Mouse (Mus musculus) intestine, embryonic 14.5 days (tissue): ENCODE measurements around the gene Tns1. TPM values are rescaled to one million over a fixed set of nuclear protein-coding genes. Genes with fewer than 3 reads are reported as not detected.

Source experiments
- ATAC-seq: fragments of 200-750 bp; cut with Nextera tagmentation; replicated peaks from 2 replicates; pipeline ENCODE4 v1.8.0; 2017; ENCODE audit warnings: low read depth, moderate number of reproducible peaks, moderate TSS enrichment, moderate library complexity; ENCODE audit not compliant: low FRiP score, low TSS enrichment
- DNase-seq: peaks from one replicate; pipeline ENCODE4 v3.0.0-alpha.2; 2018; ENCODE audit warnings: low spot score
- H3K27ac ChIP-seq: fragments of 300-500 bp; sonication (generic); 2 replicates; pipeline ENCODE4 v1.5.1; 2014; ENCODE audit warnings: low read depth, mild to moderate bottlenecking, control low read depth
- H3K27me3 ChIP-seq: fragments of 300-500 bp; sonication (generic); replicated peaks from 2 replicates; pipeline ENCODE4 v1.6.1; 2014; ENCODE audit warnings: low read length, control low read depth; ENCODE audit not compliant: control insufficient read depth, insufficient read depth
- H3K36me3 ChIP-seq: fragments of 300-500 bp; sonication (generic); 2 replicates; pipeline ENCODE4 v1.6.1; 2014; ENCODE audit warnings: low read length, control low read depth; ENCODE audit not compliant: control insufficient read depth, insufficient read depth
- H3K4me1 ChIP-seq: fragments of 300-500 bp; sonication (generic); replicated peaks from 2 replicates; pipeline ENCODE4 v1.6.1; 2014; ENCODE audit warnings: low read length, control low read depth, mixed read lengths; ENCODE audit not compliant: control insufficient read depth, insufficient read depth
- H3K4me2 ChIP-seq: fragments of 300-500 bp; sonication (generic); 2 replicates; pipeline ENCODE4 v1.6.1; 2014; ENCODE audit warnings: low read length
- H3K4me3 ChIP-seq: fragments of 300-500 bp; sonication (generic); 2 replicates; pipeline ENCODE4 v1.5.1; 2014; ENCODE audit warnings: low read depth, low read length, control low read depth, mixed read lengths
- H3K9ac ChIP-seq: fragments of 300-500 bp; sonication (generic); 2 replicates; pipeline ENCODE4 v1.6.1; 2014; ENCODE audit warnings: mild to moderate bottlenecking, low read length
- H3K9me3 ChIP-seq: fragments of 300-500 bp; sonication (generic); 2 replicates; pipeline ENCODE4 v1.6.1; 2016; ENCODE audit warnings: low read length, control low read depth; ENCODE audit not compliant: control insufficient read depth
- WGBS: fragments of 180-500 bp; shearing (Covaris S2); extraction: QIAGEN DNeasy Blood & Tissue Kit; methylation state at CpG from one replicate; pipeline ENCODE4 v1.1.7; 2014; 5-methylcytosine and 5-hydroxymethylcytosine counted together
- polyA plus RNA-seq: library from polyadenylated mRNA; unstranded; fragments of >200 nt; fragmentation: Nextera tagmentation; extraction: Ambion mirVana; gene quantifications from 2 replicates; pipeline ENCODE4 v1.2.1, GENCODE M21; 2014

Gene Tns1
- polyA plus RNA-seq, 1 experiment from 2014 or later = 28.7 TPM

DNA sequence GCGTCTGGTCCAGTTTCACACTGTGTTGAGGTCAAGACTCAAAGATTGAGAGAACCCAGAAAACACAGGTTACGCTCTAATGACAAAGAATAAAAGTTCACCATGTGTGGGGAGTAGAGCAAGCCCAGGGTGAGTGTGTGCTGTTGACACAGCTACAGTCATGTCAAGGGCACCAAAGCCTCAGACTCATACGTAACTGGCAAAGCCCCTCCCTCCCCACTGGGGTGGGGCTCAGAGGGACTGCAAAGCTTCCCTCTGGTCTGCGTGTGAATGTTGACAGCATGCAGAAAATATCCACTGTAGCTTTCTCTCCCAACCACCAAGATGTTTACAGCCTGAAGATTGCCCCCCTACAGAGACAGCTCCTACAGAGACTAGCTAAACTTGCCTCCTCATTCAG, 48.0 kb downstream of the Tns1 start:
- 63% methylated on average over 4 of the region's 4 CpGs for WGBS
- H3K27ac ChIP-seq = no peak overlapping the region
- 0 out of 2 replicates have a peak, but pooled peaks cover 2% of the 10 kb centered on the region for H3K4me1 ChIP-seq
- no peaks in the 10 kb centered on the region for H3K9me3 ChIP-seq
- no peak overlapping the region for H3K4me2 ChIP-seq
- H3K27me3 ChIP-seq = no peaks in the 10 kb centered on the region
- no peak overlapping the region for H3K4me3 ChIP-seq
- DNase-seq (no peak), ATAC-seq (no peak)
- H3K36me3 ChIP-seq = no peaks in the 10 kb centered on the region
- H3K9ac ChIP-seq = no peak overlapping the region

DNA sequence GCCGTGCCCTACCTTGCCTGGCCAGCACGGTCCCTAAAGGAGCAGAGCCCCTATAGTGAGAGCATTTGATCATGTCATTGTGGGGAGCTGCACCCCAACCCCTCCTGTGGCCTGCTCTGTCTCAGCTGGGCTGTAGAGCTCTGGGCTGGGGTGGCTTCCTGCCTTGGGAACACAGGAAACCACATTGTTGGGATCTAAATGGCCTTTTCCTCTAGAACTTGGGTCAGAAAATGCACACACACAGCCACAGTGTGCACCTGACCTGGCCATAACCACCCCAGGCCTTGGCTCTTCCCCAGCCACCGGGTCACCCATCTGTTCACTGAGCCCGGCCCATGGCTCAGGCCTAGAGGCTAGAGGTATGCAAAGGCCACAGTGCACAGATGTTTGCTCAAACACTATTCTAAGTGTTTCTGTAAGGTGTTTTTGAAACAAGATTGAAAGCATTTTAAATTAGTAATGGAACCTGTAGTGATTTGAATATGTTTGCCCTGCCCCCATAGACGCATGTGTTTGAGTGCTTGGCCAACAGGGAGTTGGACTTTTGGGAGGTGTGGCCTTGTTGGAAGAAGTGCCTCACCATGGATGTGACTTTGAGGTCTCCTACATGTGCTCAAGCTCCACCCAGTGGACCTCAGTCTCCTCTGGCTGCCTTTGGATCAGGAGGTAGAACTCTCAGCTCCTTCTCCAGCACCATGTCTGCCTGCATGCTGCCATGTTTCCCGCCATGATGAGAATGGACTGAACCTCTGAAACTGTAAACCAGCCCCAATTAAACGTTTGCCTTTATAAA, 49.4 kb downstream of the Tns1 start:
- no peaks in the 10 kb centered on the region for H3K27me3 ChIP-seq
- H3K9me3 ChIP-seq = no peaks in the 10 kb centered on the region
- WGBS = 85% methylated on average over 7 of the region's 7 CpGs
- no peaks in the 10 kb centered on the region for H3K4me1 ChIP-seq
- DNase-seq (no peak), ATAC-seq (no peak)
- no peak overlapping the region for H3K4me2 ChIP-seq
- H3K36me3 ChIP-seq = no peaks in the 10 kb centered on the region
- no peak overlapping the region for H3K27ac ChIP-seq
- H3K9ac ChIP-seq = no peak overlapping the region
- no peak overlapping the region for H3K4me3 ChIP-seq

DNA sequence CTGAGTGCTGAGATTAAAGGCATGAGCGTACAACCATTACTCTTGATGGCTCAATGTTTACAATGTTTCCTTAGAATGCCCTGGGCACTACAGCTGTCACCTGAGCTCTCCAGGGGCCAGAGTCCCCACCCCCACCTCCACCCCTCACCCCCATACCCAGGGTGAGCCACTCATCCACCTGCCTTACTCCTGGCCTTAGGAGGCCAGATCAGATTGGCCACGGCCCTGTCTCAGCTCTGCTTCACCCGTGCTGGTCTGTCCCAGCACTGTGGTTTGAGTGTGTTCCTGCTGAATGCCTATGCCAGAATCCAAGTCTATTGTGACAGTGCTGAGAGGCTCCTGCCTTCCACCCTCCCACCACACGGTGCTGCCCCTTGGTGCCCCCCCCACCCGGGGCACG, 50.5 kb downstream of the Tns1 start:
- H3K4me3 ChIP-seq = no peak overlapping the region
- WGBS = 70% methylated on average over 6 of the region's 6 CpGs

DNA sequence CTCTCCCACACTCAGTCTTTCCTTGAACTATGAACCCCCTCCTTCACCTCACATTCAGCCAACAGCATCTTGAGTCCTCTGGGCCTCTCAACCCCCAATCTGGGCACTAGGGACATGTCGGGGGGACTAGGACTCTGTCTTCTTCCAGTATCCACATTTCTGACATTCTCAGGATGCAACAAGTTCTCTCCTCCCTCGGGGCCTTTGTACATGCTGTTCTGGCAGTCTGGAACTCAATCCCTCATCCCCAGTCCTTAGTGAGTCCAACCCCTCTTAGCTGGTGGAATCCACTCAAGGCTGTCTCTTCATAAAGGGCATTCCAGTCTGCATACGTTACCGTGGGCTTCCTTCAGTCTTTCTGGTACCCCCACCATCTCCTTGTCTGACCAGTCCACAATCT, 53.5 kb downstream of the Tns1 start:
- 81% methylated on average over 4 of the region's 4 CpGs for WGBS
- ATAC-seq (no peak), DNase-seq (no peak)
- no peak overlapping the region for H3K4me2 ChIP-seq
- no peaks in the 10 kb centered on the region for H3K9me3 ChIP-seq
- no peak overlapping the region for H3K27ac ChIP-seq
- no peak overlapping the region for H3K4me3 ChIP-seq
- no peak overlapping the region for H3K9ac ChIP-seq
- peaks cover 16% of the 10 kb centered on the region for H3K4me1 ChIP-seq
- H3K36me3 ChIP-seq = no peaks in the 10 kb centered on the region
- H3K27me3 ChIP-seq = peaks cover 3% of the 10 kb centered on the region; the same call in 1 of the 2 replicates

More for the DNA sequence above, 50.5 kb downstream of the Tns1 start:
- DNase-seq (no peak), ATAC-seq (no peak)
- Histone ChIP-seq H3K4me1 (peaks cover 4% of the 10 kb centered on the region), H3K36me3 (no peaks in the 10 kb centered on the region), H3K27me3 (no peaks in the 10 kb centered on the region), H3K4me2 (no peak overlapping the region), H3K27ac (no peak overlapping the region), H3K9ac (no peak overlapping the region), H3K9me3 (no peaks in the 10 kb centered on the region)

DNA sequence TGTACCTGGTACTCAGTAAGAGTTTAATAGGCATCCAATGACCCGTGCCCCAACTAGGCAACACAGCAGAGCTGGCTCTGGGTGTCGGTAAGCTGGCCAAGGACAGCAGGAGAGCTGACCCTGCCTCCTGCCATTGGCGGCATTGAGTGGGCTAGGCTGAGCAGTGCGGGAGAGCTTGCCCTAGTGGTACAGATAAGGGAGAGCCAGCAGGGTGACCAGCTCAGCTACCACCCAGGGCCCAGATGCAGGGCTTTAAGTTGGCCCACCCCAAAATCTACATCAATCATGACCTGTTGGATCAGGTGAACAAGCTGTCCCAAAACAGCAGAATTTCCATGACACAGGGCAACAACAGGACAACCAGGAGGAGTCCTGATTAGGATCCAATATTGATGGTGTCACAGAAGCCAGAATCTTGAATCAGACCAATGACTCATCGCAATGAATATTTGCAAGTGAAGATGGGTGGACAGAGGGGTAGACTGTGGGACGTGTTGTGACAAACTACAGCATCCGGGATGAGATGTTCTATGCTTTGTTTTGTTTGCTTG, 54.2 kb downstream of the Tns1 start:
- 71% methylated on average over 7 of the region's 7 CpGs for WGBS
- H3K4me3 ChIP-seq = no peak overlapping the region
- H3K27ac ChIP-seq = no peak overlapping the region
- DNase-seq (no peak), ATAC-seq (no peak)
- peaks cover 3% of the 10 kb centered on the region; the same call in 1 of the 2 replicates for H3K27me3 ChIP-seq
- no peaks in the 10 kb centered on the region for H3K36me3 ChIP-seq
- no peaks in the 10 kb centered on the region for H3K9me3 ChIP-seq
- H3K9ac ChIP-seq = no peak overlapping the region
- H3K4me1 ChIP-seq = peaks cover 16% of the 10 kb centered on the region
- no peak overlapping the region for H3K4me2 ChIP-seq

DNA sequence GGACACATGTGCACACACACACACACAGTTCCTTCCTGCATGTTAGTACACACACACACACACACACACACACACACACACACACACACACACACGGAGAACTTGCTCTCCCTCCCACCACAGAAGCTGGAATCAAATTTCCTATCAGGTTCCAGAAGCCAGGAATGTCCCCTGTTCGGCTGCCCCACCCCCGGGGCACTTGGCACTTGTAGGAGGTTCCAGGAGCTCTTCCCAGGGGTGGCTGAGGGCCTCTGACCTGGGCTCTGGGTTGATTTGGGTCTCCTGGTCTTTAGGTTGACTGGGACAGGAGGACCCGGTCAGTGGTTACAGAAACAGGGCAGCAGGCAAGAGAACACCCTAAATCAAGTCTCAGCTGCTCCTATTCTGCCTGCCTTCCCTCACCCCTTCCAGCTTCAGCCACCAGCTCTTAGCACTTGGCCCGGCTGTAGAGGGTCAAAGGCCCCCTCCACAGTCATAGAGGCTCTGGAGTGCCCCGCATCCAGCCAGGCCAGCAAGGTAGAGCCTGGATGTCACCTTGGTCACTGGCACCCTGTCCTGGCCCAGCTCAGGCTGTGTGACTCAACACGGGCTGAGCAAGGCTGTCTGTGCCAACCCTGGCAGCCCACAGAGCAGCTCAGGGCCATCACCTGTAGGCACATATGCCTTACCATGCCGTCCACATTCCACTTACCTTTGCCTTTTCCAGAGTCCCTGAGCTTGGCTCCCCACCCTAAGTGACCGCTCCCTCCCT, 55.0 kb downstream of the Tns1 start:
- WGBS = 42% methylated on average over 9 of the region's 9 CpGs
- H3K36me3 ChIP-seq = no peaks in the 10 kb centered on the region
- H3K4me1 ChIP-seq = peaks cover 16% of the 10 kb centered on the region
- ATAC-seq (no peak), DNase-seq (no peak)
- peaks cover 3% of the 10 kb centered on the region; the same call in 1 of the 2 replicates for H3K27me3 ChIP-seq
- peak overlapping the region; percentile 79 for H3K4me2 ChIP-seq
- H3K9ac ChIP-seq = peak overlapping the region; percentile 49; the same call in 1 of the 2 replicates
- no peaks in the 10 kb centered on the region for H3K9me3 ChIP-seq
- H3K27ac ChIP-seq = no peak overlapping the region
- H3K4me3 ChIP-seq = peak overlapping the region; percentile 35

GRCm38 (mm10) chr1:74068366-74069084, 55.7 kb downstream of the Tns1 start:
- ATAC-seq = peak; percentile 51
- H3K27me3 ChIP-seq = peaks cover 3% of the 10 kb centered on the region; the same call in 1 of the 2 replicates
- H3K9ac ChIP-seq = peak overlapping the region; percentile 49
- H3K4me3 ChIP-seq = peak overlapping the region; percentile 35
- H3K4me2 ChIP-seq = peak overlapping the region; percentile 79
- H3K27ac ChIP-seq = no peak overlapping the region
- peak; percentile 71 for DNase-seq
- no peaks in the 10 kb centered on the region for H3K36me3 ChIP-seq
- WGBS = 3% methylated on average over 36 of the region's 41 CpGs
- peaks cover 16% of the 10 kb centered on the region for H3K4me1 ChIP-seq
- H3K9me3 ChIP-seq = no peaks in the 10 kb centered on the region

GRCm38 (mm10) chr1:74067866-74068265, 56.4 kb downstream of the Tns1 start:
- 16% methylated on average over 14 of the region's 14 CpGs for WGBS
- Histone ChIP-seq H3K27me3 (peaks cover 3% of the 10 kb centered on the region; the same call in 1 of the 2 replicates), H3K36me3 (no peaks in the 10 kb centered on the region), H3K9me3 (no peaks in the 10 kb centered on the region), H3K9ac (peak overlapping the region; percentile 49), H3K27ac (no peak overlapping the region), H3K4me1 (peaks cover 16% of the 10 kb centered on the region), H3K4me3 (peak overlapping the region; percentile 35), H3K4me2 (peak overlapping the region; percentile 79)
- DNase-seq = no peak
- no peak for ATAC-seq
